Mouse (Mus musculus): ENCODE data around the gene Usp39.

Usp39 gene

GRCm38 (mm10) chr6:72345074-72345567 is at the start of gene Usp39:
TSS of gene Usp39 (minus strand) at chr6:72345184.
- in situ Hi-C loops (cut with MboI, MseI) = no loop called here

GRCm38 (mm10) chr6:72392341-72392740 is 47.4 kb upstream of the Usp39 start:
- in situ Hi-C loops (cut with MboI, MseI) = no loop called here

GRCm38 (mm10) chr6:72390795-72391521 is 46.0 kb upstream of the Usp39 start:
- in situ Hi-C loops (cut with MboI, MseI) = no loop called here

- in situ Hi-C loops (cut with MboI, MseI) = no loop called here
Measured at GRCm38 (mm10) chr6:72389941-72390771, 45.2 kb upstream of the Usp39 start, which contains the start of gene Vamp8. TSS of gene Vamp8 (minus strand) at chr6:72390703.

- in situ Hi-C loops (cut with MboI, MseI) = no loop called here
Measured at GRCm38 (mm10) chr6:72389471-72389940, 44.5 kb upstream of the Usp39 start.

GRCm38 (mm10) chr6:72388791-72389329 is 43.9 kb upstream of the Usp39 start:
- in situ Hi-C loops (cut with MboI, MseI) = no loop called here

- in situ Hi-C loops (cut with MboI, MseI) = no loop called here
Measured at GRCm38 (mm10) chr6:72388266-72388665, 43.3 kb upstream of the Usp39 start.

GRCm38 (mm10) chr6:72387816-72388215 is 42.8 kb upstream of the Usp39 start:
- in situ Hi-C loops (cut with MboI, MseI) = no loop called here

- in situ Hi-C loops (cut with MboI, MseI) = no loop called here
Measured at GRCm38 (mm10) chr6:72386561-72386960, 41.6 kb upstream of the Usp39 start.

GRCm38 (mm10) chr6:72385258-72385657 is 40.3 kb upstream of the Usp39 start:
- in situ Hi-C loops (cut with MboI, MseI) = no loop called here

GRCm38 (mm10) chr6:72383952-72384351 is 39.0 kb upstream of the Usp39 start:
- in situ Hi-C loops (cut with MboI, MseI) = no loop called here

GRCm38 (mm10) chr6:72383142-72383820 is 38.3 kb upstream of the Usp39 start:
- in situ Hi-C loops (cut with MboI, MseI) = no loop called here

- in situ Hi-C loops (cut with MboI, MseI) = no loop called here
Measured at GRCm38 (mm10) chr6:72382494-72382893, 37.5 kb upstream of the Usp39 start.

GRCm38 (mm10) chr6:72380131-72380770 is 35.3 kb upstream of the Usp39 start, which contains the start of gene Vamp5:
TSS of gene Vamp5 (minus strand) at chr6:72380468.
- in situ Hi-C loops (cut with MboI, MseI) = no loop called here

GRCm38 (mm10) chr6:72379377-72380130 is 34.6 kb upstream of the Usp39 start:
- in situ Hi-C loops (cut with MboI, MseI) = no loop called here

- in situ Hi-C loops (cut with MboI, MseI) = no loop called here
Measured at GRCm38 (mm10) chr6:72378510-72379234, 33.7 kb upstream of the Usp39 start.

- in situ Hi-C loops (cut with MboI, MseI) = no loop called here
Measured at GRCm38 (mm10) chr6:72374820-72375563, 30.0 kb upstream of the Usp39 start.

- in situ Hi-C loops (cut with MboI, MseI) = no loop called here
Measured at GRCm38 (mm10) chr6:72374206-72374605, 29.2 kb upstream of the Usp39 start.

GRCm38 (mm10) chr6:72373184-72373583 is 28.2 kb upstream of the Usp39 start:
- in situ Hi-C loops (cut with MboI, MseI) = no loop called here
